Mouse (Mus musculus): ENCODE data around the gene Zfyve21.
A peak's percentile ranks its signal among the peaks of the same experiment; 100 is the strongest.

Gene Zfyve21

DNA sequence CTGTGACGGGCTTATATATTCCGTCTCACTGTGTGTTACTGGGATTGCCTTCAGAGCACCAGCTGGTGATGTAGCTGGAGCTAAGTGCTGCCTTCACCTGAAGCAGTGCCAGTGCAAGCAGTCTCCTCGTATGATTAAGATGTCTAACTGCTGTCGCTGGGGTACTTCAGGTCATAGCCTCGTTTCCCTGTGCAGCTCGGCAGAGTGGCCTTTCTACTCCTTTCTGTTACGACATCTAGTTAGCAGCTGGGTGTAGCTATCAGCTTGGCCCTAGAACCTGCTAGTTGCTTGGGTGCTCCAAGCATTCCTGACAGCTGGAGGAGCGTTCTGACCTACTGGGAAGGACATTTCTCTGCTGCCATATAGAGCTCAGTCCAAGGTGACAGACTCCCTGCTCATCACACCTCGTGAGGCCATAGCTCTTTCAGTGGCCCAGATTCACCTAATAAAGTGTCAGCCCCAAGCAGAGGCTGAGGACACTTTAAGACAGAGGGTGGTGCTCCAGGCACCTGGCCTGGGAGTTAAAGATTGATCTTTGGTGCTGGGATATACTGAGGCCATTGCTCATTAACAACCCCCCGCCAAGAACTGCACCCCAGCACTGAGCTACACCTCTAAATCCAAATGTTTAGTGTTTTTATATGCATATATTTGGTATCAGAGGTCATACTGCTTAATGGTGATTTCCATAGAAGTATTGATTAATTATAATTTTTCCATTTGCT is 13.3 kb upstream of the Zfyve21 start:
- no peak for DNase-seq (ENCODE audit: low read depth)

DNA sequence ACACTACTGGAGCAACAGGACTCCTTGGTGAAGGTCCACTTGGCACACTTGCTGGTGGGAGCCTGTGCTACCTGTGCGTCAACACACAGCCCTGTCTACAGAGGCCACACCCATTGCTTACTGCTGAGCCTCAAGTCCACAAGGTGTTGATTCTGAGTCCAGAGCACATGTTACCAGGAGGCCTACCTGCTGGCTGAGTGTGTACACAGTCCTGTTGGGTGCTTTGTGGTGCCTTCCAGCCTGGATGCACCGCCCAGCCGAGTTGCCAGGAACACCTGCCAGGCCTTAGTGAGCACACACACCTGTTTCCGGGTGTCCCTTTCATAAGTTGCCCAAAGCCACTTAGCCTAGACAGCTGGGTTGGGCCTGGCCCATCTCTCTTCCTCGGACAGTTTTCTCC is 10.4 kb upstream of the Zfyve21 start:
- DNase-seq (ENCODE audit: low read depth): no peak

DNA sequence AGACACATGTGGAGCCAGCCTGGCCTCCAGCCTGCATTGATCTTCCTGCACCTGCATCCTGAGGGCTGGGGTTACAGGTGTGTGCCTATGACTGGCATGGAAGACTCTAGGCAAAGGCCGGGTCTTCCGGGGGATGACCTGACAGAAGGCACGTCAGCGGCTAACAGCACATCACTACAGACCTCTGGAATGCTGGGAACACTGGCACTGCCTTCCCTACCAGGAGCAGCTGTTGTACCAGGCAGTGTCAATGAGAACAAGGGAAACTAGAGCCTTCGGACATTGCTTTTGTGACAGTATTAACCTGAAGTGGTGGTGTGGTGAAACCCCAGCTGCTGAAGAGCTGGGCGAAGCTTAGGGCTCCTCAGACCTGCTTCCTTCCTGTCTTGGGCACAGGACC is 5.2 kb upstream of the Zfyve21 start:
- no peak for DNase-seq (ENCODE audit: low read depth)

DNA sequence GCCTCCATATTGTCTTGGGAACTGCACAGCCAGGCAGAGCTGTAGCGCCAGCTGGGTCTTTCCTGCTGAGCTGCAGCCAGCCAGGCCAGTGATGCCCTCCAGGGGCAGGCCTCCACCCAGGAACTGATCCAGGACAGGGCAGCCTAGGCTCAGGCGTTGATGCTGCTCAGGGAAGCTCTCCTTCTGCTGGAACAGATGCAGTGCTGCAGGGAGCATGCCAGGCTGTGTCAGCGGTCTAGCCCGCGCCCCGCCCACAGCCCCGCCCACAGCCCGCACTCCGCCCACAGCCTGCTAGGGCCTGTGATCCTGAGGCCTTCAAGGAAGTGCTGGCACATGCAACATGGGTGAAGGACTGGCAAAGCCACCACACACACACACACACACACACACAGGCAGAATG is 4.2 kb upstream of the Zfyve21 start:
- peak; percentile 82 for DNase-seq (ENCODE audit: low read depth)

DNA sequence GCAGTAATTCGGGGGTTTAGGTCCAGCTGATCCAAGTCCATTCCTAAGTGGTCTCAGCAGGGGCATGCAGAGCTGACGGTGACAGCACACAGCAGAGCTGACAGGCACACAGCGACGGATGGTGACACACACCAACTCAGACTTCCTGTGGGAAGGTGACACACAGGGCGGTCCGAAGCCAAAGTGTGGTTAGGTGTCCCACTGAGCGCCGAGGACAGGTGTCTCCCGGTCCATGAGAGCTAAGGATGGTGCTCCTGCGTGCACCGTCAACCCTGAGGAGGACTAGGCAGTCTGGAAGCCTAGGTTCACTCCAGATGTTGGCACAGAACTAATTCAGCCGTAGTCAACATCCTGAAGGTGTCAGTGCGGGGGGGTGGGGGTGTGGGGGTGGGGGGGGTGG is 1.9 kb upstream of the Zfyve21 start:
- DNase-seq (ENCODE audit: low read depth): peak; percentile 24

GRCm38 (mm10) chr12:111812611-111813010 is 1.4 kb upstream of the Zfyve21 start:
- DNase-seq (ENCODE audit: low read depth): peak; percentile 34

DNA sequence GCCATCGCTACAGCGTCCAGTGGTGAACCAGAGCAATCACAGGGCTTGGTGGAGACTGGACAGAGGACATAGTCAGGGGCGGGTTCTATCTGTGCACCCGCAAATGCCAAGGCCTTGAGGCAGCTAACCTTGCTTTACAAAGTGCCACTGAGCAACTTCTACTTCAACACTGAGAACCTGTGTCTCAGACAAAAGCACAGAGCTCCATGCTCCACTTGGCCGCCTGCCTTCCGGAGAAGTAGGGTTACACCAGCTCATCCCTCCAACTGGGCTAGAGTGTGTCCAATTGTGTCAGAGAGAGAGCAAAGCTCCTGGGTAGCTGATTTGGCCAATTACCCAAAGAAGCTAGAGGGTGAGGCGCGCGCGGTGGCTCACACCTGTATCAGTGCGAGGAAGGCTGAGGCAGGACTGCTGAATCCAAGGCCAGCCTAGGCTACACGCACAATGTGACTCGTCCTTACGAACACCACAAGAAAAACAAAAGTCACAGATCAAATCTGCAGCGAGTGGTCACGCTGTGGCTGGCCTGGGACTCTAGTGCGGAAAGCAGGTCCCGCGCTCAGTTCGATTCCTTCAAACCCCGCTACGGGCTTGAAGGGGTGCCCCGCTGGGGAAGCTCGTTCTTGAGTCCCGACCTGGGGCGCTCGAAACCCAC is 732 bp upstream of the Zfyve21 start:
- no peak for DNase-seq (ENCODE audit: low read depth)

- DNase-seq (ENCODE audit: low read depth): no peak
Observed at GRCm38 (mm10) chr12:111814769-111815762, 1.1 kb downstream of the Zfyve21 start.

GRCm38 (mm10) chr12:111816528-111816927 is 2.6 kb downstream of the Zfyve21 start:
- DNase-seq (ENCODE audit: low read depth): no peak

DNA sequence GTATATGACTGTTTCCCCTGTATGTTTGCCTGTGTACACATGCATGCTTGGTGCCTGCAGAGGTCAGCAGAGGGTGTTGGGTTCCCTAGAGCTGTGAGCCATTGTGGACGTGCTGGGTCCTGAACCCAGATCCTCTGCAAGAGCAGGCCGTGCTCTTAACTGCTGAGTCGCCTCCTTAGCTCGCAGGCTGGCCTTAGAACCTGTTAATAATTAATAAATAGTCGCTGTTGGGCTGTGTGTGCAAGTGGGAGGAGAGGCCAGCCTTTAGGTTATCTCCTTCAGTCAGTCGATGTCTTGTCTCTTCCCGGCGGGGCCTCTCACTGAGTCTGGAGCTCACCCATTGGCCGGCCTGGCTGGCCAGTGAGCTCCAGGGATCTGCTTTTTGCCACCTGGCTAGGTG is 3.0 kb downstream of the Zfyve21 start:
- no peak for DNase-seq (ENCODE audit: low read depth)

DNA sequence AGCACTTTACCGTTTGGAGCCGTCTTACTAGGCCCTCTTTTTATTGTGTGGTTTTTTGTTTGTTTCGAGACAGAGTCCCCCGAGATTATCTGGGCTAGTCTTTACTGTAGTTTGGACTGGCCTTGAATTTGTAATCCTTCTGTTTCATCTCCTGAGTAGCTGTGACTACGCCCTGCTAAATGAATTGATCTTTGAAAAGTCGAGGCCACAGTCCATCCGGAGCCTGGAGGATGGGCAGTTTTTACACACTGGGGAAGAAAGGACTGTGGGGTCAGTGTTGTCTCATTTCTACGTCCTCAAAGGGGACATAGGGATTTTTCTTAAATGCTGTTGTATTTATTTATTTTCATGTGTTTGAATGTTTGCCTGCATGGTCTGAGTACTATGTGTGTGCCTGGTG is 4.0 kb downstream of the Zfyve21 start:
- DNase-seq (ENCODE audit: low read depth): no peak

DNA sequence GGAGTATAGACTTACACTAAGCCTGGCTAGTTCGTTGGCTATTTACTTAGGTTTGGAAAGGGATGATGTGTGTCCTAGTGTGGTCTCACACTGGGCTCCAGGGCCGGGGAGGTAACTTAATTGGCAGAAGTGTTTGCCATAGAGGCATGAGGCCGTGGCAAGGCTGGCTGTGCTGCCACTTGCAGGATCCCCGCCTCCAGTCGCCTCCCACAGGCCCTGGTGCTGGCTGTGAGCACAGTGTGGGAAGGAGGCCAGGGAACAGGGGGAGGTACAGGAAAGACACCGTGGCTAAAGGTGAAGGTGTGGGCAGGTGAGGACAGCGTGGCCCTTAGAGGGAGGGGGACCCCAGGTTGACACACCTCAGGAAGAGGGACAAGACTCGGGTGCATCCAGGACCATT is 6.0 kb downstream of the Zfyve21 start:
- DNase-seq (ENCODE audit: low read depth): no peak

- no peak for DNase-seq (ENCODE audit: low read depth)
Observed at GRCm38 (mm10) chr12:111820708-111821107, 6.7 kb downstream of the Zfyve21 start.

- DNase-seq (ENCODE audit: low read depth): no peak
Observed at GRCm38 (mm10) chr12:111821931-111822330, 8.0 kb downstream of the Zfyve21 start.

GRCm38 (mm10) chr12:111827556-111827955 is 13.6 kb downstream of the Zfyve21 start:
- no peak for DNase-seq (ENCODE audit: low read depth)

- DNase-seq (ENCODE audit: low read depth): no peak
Observed at GRCm38 (mm10) chr12:111829447-111829846, 15.5 kb downstream of the Zfyve21 start.

GRCm38 (mm10) chr12:111829954-111830353 is 16.0 kb downstream of the Zfyve21 start:
- DNase-seq (ENCODE audit: low read depth): no peak

DNA sequence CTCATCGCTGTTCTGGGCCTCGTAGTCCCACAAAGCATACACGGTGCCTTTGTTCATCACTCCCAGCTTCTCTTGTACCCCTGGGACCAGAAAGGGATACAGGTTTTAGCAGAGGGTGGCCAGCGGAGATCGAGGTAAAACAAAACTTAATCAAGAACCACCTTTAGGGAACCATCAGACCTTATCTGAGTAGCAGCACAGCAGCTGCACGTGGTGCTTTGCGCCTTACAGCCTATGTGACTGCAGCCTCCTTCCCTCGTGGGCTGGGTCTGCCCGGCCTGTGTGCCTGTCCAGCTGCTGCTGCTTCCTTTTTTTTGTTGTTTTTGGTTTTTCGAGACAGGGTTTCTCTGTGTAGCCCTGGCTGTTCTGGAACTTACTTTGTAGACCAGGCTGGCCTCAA is 16.4 kb downstream of the Zfyve21 start:
- DNase-seq (ENCODE audit: low read depth): no peak

GRCm38 (mm10) chr12:111832643-111833042 is 18.7 kb downstream of the Zfyve21 start:
- no peak for DNase-seq (ENCODE audit: low read depth)

DNA sequence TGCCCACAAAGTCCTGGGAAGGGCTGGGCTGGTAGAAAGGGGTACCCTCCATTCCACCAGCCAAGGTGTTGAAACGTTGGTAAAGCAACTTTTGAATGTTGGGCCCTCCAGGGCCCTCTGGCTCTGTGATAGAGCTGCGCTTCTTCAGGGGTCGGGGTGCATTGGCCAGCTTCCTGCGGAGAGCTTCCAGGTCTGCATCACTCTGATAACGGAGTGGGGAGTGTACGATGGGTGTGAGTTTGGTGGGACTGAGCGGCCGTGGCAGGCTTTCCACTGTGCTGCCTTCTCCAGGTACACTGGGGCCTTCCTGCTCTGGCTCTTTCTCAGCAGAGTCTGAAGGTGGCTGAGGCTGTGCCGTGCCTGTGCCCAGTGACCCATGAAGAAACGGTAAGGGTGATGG is 19.5 kb downstream of the Zfyve21 start:
- no peak for DNase-seq (ENCODE audit: low read depth)

DNA sequence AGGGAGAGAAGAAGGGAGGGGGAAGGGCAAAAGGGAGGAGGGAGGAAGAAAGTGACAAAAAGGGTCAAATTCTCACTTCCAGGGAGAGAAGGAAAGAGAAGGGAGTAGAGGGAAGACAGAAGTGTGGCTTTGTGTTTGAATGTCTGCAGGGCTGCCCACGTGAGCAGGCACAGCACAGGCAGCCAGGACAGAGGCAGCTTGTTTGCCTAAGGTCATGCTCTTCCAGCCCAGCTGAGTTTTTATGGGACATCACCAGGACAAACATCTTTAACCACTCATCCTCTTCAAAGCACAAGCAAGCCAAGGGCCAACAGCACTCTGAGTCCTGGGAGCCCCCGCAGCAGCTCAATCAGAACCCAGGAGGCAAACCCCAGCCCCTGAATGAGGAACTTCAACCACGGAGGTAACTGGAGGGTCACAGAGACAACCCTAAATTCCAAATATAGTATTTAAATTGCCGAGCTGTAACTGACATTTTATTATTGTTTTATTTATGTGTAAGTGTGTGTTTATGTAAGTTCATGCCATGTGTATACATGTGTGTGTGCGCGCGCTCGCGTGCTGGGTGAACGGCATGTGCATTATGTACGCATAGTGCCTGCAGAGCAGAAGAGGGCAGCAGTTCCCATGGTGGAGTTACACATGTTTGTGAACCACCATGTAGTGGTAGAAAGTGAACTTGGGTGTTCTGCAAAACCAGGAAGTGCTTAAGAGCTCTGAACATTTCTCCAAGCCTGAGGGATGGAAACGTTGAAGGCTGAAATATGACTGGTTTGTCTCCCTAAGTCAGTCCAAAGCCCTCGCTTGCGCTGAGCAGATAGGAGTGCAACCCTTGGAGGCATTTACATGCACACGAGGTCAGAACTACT is 28.8 kb downstream of the Zfyve21 start:
- DNase-seq (ENCODE audit: low read depth): no peak

DNA sequence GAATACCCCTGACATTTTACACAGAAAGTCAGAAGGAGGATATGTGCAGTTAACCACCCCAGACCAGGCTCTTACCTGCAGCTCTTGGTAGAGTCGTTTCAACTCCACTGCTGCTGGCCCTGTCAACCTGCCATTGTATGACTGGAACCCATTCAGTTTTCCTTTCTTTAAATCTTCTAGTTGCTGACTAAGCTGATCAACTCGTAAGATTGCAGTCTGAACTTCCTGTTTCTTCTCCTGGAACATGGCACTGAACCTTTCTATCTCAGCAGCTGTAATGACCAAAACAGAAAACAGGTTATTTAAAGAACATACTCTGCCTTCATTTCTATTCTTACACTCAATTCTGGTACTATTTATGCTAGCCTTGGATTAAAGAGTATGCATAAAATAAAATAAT is 29.5 kb downstream of the Zfyve21 start:
- no peak for DNase-seq (ENCODE audit: low read depth)
